Mouse (Mus musculus): ENCODE measurements around the gene Gtf2f2.

Gene Gtf2f2

DNA sequence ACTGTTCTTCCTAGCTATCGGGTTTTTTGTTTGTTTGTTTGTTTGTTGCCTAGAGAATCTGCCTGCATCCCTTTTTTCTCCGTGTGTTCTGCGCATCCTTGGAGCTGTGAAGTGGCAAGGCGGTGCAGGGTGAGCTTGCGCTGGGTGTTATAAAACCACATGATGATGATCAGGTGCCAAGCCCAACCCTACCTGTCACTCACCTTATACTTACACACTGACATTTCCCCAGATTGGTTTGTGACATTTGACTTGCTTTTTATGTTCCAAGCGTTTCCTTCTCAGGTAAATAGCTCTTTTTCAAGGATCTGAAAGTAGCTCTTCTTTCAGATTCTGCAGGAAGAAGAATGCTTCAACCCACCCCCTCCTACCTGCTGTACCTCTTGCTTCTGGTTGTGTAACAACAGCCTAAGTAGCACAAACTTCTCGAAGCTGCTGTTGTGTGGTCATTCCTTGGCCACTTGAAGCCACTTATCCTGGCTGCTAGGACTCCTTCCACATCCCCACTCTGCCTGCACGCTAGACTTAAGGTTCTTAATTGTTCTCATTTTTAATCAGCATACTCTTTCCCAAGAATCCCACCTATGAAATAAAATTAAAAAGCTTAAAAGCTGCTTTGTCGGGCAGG lies 143.8 kb downstream of the Gtf2f2 start:
- DNase-seq (ENCODE audit: inconsistent ontology term), result no peak

GRCm38 (mm10) chr14:75863549-75864409 lies 146.9 kb downstream of the Gtf2f2 start:
- peak; percentile 95 for DNase-seq (ENCODE audit: inconsistent ontology term)

DNA sequence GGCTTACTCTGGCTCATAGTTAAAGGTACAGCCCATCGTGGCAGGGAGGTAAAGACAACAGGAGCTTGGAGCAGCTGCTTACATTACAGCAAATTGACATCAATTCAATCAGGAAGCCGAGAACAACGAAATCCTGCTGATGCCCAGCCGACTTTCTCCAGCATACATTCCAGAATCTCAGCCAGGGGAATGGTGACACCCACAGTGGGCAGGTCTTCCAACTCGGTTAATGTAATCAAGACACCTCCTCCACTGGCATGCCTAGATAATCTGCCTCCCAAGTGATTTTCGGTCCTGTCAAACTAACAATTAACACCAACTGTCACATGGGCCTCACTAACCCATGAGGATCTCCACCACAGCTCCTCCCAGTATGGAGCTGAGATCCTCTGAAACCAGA lies 148.0 kb downstream of the Gtf2f2 start:
- DNase-seq (ENCODE audit: inconsistent ontology term), result no peak

- DNase-seq (ENCODE audit: inconsistent ontology term), result no peak
Observed at GRCm38 (mm10) chr14:75859619-75860018, 151.0 kb downstream of the Gtf2f2 start.

- no peak for DNase-seq (ENCODE audit: inconsistent ontology term)
Observed at GRCm38 (mm10) chr14:75858181-75858580, 152.5 kb downstream of the Gtf2f2 start.

GRCm38 (mm10) chr14:75855263-75855992 lies 155.2 kb downstream of the Gtf2f2 start:
- DNase-seq (ENCODE audit: inconsistent ontology term), result no peak

GRCm38 (mm10) chr14:75852016-75852415 lies 158.6 kb downstream of the Gtf2f2 start:
- no peak for DNase-seq (ENCODE audit: inconsistent ontology term)

- DNase-seq (ENCODE audit: inconsistent ontology term), result no peak
Observed at GRCm38 (mm10) chr14:75850819-75851218, 159.8 kb downstream of the Gtf2f2 start.

DNA sequence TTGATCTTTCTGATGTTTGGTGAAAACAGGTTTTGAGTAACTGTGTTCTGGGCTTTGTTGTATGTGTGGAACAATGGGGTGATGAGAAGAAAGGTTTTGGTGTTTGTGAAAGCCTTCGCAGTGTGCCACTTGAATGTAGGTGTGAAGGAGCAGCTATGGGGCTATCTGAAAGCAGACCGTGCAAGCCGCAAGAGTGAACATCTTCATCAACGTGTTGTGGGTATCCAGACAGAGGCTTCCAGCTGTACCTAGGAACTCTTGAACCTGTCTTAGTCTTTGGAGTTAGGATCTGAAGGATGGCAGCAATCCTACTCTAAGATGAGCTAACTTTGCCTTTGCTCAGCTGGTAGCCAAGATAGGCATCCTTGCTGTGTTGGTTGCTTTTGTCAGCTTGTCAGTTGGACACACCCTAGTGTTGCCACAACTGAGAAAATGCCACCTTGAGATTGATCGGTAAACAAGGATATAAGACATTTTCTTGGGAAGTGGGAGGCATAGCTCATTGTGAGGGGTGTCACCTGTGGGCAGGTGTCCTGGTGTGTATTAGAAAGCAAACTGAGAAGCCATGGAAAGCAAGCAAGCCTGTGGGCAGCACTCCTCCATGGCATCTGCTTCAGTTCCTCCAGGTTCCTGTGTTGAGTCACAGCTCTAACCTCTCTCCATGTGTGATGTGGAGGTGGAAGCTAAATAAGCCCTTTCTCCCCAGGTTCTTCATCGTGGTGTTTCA lies 160.7 kb downstream of the Gtf2f2 start:
- DNase-seq (ENCODE audit: inconsistent ontology term), result no peak

DNA sequence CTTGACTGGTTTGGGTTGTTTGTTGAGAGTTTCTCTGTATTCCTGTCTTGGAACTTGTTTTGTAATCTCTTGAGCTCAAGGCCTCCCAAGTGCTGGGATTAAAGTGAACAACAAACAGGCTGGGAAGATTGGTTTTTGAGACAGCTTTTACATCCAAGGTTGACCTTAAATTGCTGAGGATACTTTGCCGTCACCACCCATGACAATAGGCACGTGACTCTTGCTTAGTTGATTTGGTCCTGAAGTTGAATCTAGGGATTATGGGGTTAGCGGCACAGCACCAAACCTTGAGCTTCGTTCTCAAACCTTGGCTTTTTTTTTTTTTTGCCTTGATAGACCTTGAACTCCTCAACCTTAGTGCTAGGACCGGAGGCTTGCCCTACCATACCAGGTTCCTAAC lies 161.4 kb downstream of the Gtf2f2 start:
- no peak for DNase-seq (ENCODE audit: inconsistent ontology term)

- no peak for DNase-seq (ENCODE audit: inconsistent ontology term)
Observed at GRCm38 (mm10) chr14:75848482-75848881, 162.2 kb downstream of the Gtf2f2 start.

DNA sequence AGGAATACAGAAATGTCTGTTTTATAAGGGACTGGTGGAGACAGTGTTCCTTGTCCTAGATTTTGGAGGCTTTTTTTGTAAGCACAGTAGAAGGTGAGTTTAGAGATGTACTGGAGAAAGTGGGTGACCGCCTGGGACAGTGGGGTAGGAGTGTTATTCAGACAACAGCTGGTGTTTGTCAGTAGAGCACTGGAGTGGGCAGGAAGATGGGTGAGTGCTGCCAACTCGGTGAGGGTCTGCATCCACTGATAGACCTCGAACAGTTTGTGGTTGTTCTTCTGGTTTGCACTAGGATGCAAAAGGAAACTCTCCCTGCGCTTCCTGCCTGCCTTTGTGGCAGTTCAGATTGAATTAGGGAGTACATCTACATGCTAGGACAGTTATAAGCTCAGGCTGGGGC lies 163.0 kb downstream of the Gtf2f2 start:
- no peak for DNase-seq (ENCODE audit: inconsistent ontology term)

Data from Muller cell, postnatal 12 days (primary cell).